Mouse (Mus musculus) heart, embryonic 16.5 days (tissue): ENCODE measurements around the gene Cebpz. TPM values are rescaled to one million over a fixed set of nuclear protein-coding genes. Genes with fewer than 3 reads are reported as not detected.
A peak's percentile ranks its signal among the peaks of the same experiment; 100 is the strongest.

Experiments
- ATAC-seq: fragments of 200-750 bp; cut with Nextera tagmentation; replicated peaks from 2 replicates; pipeline ENCODE4 v1.8.0; 2017; ENCODE audit warnings: moderate number of reproducible peaks; ENCODE audit not compliant: insufficient read depth, low FRiP score; ENCODE audit errors: extremely low read depth
- H3K27ac ChIP-seq: fragments of 300-500 bp; sonication (generic); 2 replicates; pipeline ENCODE4 v1.5.1; 2014; ENCODE audit warnings: mild to moderate bottlenecking, low read length, control low read depth, moderate library complexity
- H3K27me3 ChIP-seq: fragments of 300-500 bp; sonication (generic); 2 replicates; pipeline ENCODE4 v1.6.1; 2014; ENCODE audit warnings: low read length, mixed read lengths; ENCODE audit not compliant: control insufficient read depth, insufficient read depth
- H3K36me3 ChIP-seq: fragments of 300-500 bp; sonication (generic); 2 replicates; pipeline ENCODE4 v1.6.1; 2014; ENCODE audit not compliant: control insufficient read depth, insufficient read depth
- H3K4me1 ChIP-seq: fragments of 300-500 bp; sonication (generic); 2 replicates; pipeline ENCODE4 v1.6.1; 2014; ENCODE audit warnings: low read length, mixed read lengths; ENCODE audit not compliant: control insufficient read depth, insufficient read depth
- H3K4me2 ChIP-seq: fragments of 300-500 bp; sonication (generic); 2 replicates; pipeline ENCODE4 v1.6.1; 2014; ENCODE audit warnings: low read depth, mild to moderate bottlenecking, control low read depth, low read length
- H3K4me3 ChIP-seq: fragments of 300-500 bp; sonication (generic); 2 replicates; pipeline ENCODE4 v1.5.1; 2014; ENCODE audit warnings: mild to moderate bottlenecking, control low read depth, low read length
- H3K9ac ChIP-seq: fragments of 300-500 bp; sonication (generic); 2 replicates; pipeline ENCODE4 v1.6.1; 2014; ENCODE audit warnings: low read length, control low read depth
- H3K9me3 ChIP-seq: fragments of 300-500 bp; sonication (generic); replicated peaks from 2 replicates; pipeline ENCODE4 v1.6.1; 2016; ENCODE audit warnings: low read length; ENCODE audit not compliant: control insufficient read depth
- whole genome bisulfite sequencing: fragments of 180-500 bp; shearing (Covaris S2); extraction: QIAGEN DNeasy Blood & Tissue Kit; methylation state at CpG from one replicate; pipeline ENCODE4 v1.1.7; 2014; 5-methylcytosine and 5-hydroxymethylcytosine counted together
- polyA plus RNA-seq: library from polyadenylated mRNA; unstranded; fragments of >200 nt; fragmentation: Nextera tagmentation; extraction: Ambion mirVana; gene quantifications from 2 replicates; pipeline ENCODE4 v1.2.1, GENCODE M21; 2015

The Cebpz gene
- polyA plus RNA-seq, 1 experiment from 2014 or later: 29.8 TPM

DNA sequence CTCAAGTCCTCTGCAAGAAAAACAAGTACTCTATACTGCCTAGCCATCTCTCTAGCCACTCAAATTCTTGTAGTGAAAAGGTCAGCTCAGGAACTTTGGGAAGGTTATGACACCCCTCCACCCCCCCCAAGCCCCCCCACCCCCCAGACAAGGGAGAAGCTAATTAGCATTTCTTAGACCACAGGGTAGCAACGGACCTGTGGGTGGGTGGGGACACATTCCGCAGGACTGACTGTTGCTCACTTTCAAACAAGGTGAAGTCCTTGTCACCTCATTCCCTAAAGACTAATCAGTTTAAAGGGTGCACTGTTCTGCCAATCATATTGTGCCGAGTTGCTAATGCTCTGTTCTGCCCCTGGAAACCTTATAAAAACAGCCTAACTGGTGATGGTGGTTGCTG, 22.9 kb downstream of the Cebpz start:
- ATAC-seq: no peak
- Histone ChIP-seq H3K4me1 (peaks cover 8% of the 10 kb centered on the region), H3K9ac (no peak overlapping the region), H3K4me3 (no peak overlapping the region), H3K27ac (no peak overlapping the region), H3K27me3 (no peaks in the 10 kb centered on the region), H3K9me3 (no peaks in the 10 kb centered on the region), H3K4me2 (no peak overlapping the region), H3K36me3 (peaks cover 6% of the 10 kb centered on the region; the same call in 1 of the 2 replicates)
- WGBS: 81% methylated on average over 3 of the region's 3 CpGs

DNA sequence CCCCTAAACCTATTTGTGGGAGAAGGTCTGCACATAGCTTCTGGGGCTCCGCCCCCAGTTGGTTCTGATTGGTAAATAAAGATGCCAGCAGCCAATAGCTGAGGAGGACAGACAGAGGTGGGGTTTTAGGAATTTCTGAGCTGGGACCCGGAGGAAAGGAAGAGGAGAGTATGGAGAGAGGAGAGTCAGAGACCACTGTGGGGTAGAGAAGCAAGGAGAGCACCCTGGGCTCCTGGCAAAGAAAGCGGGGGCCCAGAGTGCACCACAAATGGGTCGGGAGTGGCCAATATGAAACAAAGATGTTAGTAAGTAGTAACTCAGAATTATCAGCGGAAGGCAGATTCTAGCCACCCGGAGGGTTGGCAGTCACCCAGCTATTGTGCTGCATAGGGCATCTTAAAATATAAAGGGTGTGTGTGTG, 24.0 kb downstream of the Cebpz start:
- no peak overlapping the region for H3K27ac ChIP-seq
- peak overlapping the region; percentile 53 for H3K4me3 ChIP-seq
- 23% methylated on average over 6 of the region's 6 CpGs for WGBS
- peaks cover 8% of the 10 kb centered on the region for H3K4me1 ChIP-seq
- ATAC-seq: peak; percentile 40; the same call in 1 of the 2 replicates
- H3K36me3 ChIP-seq: no peaks in the 10 kb centered on the region
- no peaks in the 10 kb centered on the region for H3K9me3 ChIP-seq
- H3K4me2 ChIP-seq: peak overlapping the region; percentile 61
- H3K9ac ChIP-seq: 0 out of 2 replicates have a peak overlapping the region, but pooled peaks have one; percentile 1
- no peaks in the 10 kb centered on the region for H3K27me3 ChIP-seq

- no peaks in the 10 kb centered on the region for H3K4me1 ChIP-seq
- H3K9ac ChIP-seq: no peak overlapping the region
- whole genome bisulfite sequencing: 73% methylated on average over 2 of the region's 2 CpGs
- H3K36me3 ChIP-seq: no peaks in the 10 kb centered on the region
- H3K9me3 ChIP-seq: no peaks in the 10 kb centered on the region
- ATAC-seq: no peak
- H3K27ac ChIP-seq: no peak overlapping the region
- no peaks in the 10 kb centered on the region for H3K27me3 ChIP-seq
- no peak overlapping the region for H3K4me3 ChIP-seq
- no peak overlapping the region for H3K4me2 ChIP-seq
These were observed 27.5 kb downstream of the Cebpz start for GRCm38 (mm10) chr17:78909374-78909773.

DNA sequence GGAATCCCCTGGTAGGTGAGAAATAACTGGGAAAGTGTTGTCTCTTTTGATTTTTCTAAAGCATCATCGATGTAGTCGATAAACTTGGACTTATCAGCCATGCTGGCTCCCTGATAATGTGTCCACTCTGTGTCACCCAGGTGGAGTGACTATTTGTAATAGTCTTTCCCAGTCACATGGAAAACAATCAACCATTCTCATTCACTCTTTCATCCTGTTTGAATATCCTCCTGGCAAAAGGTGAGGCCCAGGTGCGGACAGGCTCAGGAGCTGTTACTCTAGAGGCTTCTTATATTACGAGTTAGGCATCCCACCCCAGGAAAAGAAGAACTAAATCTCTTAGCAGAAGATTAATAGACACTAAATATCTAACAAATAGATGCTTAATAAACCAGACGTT, 30.0 kb downstream of the Cebpz start, which contains the start of gene Sult6b1:
Sult6b1 (minus strand) TSS at position 101 of the 400 bp plus-strand sequence.
- Histone ChIP-seq H3K27ac (no peak within 1 kb of the TSS), H3K4me2 (no peak within 1 kb of the TSS), H3K4me3 (no peak within 1 kb of the TSS), H3K9ac (no peak within 1 kb of the TSS), H3K27me3 (no peaks in the 10 kb centered on the region), H3K36me3 (no peaks in the 10 kb centered on the region), H3K4me1 (no peaks in the 10 kb centered on the region), H3K9me3 (no peaks in the 10 kb centered on the region)
- WGBS: 80% methylated on average over 5 of the region's 5 CpGs
- ATAC-seq: no peak

DNA sequence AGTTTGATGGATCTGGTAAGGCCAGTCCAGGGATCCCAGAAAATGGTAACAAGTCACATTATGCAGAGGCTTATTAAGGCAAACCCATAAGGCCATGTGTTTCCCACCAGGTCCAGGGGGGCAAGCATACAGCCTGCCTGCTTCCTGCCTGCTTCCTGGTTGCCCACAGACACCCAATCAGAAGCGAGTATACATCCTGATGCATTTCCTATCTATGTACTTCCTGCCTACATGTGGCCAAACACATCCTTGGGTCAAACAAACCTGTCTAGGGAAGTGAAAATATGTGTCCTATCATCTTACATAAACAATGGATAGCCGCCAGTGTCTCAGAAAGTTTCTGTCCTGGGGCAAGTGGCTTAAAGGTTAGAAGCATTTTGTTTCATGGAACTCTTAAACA, 33.7 kb downstream of the Cebpz start:
- no peak for ATAC-seq
- WGBS: 74% methylated on average over 2 of the region's 2 CpGs
- Histone ChIP-seq H3K9me3 (no peaks in the 10 kb centered on the region), H3K27ac (no peak overlapping the region), H3K27me3 (no peaks in the 10 kb centered on the region), H3K4me1 (no peaks in the 10 kb centered on the region), H3K9ac (no peak overlapping the region), H3K4me2 (no peak overlapping the region), H3K36me3 (no peaks in the 10 kb centered on the region), H3K4me3 (no peak overlapping the region)

- no peaks in the 10 kb centered on the region for H3K9me3 ChIP-seq
- no peak for ATAC-seq
- H3K4me2 ChIP-seq: peak overlapping the region; percentile 56
- H3K27me3 ChIP-seq: no peaks in the 10 kb centered on the region
- H3K27ac ChIP-seq: no peak overlapping the region
- H3K4me1 ChIP-seq: no peaks in the 10 kb centered on the region
- 0 out of 2 replicates have a peak overlapping the region, but pooled peaks have one; percentile 30 for H3K4me3 ChIP-seq
- no peaks in the 10 kb centered on the region for H3K36me3 ChIP-seq
- WGBS: 14% methylated on average over 8 of the region's 8 CpGs
- peak overlapping the region; percentile 6; the same call in 1 of the 2 replicates for H3K9ac ChIP-seq
These were observed 41.5 kb downstream of the Cebpz start for GRCm38 (mm10) chr17:78895394-78895793.

DNA sequence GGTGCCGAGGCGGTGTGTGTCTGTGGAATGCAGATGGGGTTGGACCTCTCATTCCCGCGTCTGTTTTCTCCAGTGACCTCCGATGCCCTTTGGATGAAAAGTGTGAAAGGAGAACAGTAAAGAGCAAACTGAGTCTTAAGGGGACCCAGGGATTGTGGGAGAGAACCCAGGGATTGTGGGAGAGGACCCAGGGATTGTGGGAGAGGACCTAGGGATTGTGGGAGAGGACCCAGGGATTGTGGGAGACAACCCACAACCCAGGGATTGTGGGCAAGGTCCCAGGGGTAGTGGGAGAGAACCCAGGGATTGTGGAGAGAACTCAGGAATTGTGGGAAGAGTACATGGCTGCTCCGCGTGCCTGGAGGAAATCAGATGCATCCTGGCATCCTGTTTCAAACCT, 41.9 kb downstream of the Cebpz start:
- no peaks in the 10 kb centered on the region for H3K4me1 ChIP-seq
- H3K27ac ChIP-seq: no peak overlapping the region
- H3K4me2 ChIP-seq: no peak overlapping the region
- no peaks in the 10 kb centered on the region for H3K36me3 ChIP-seq
- no peak overlapping the region for H3K9ac ChIP-seq
- H3K4me3 ChIP-seq: no peak overlapping the region
- H3K27me3 ChIP-seq: no peaks in the 10 kb centered on the region
- no peaks in the 10 kb centered on the region for H3K9me3 ChIP-seq
- ATAC-seq: no peak
- 71% methylated on average over 7 of the region's 7 CpGs for WGBS

- Histone ChIP-seq H3K4me1 (no peaks in the 10 kb centered on the region), H3K27ac (no peak overlapping the region), H3K4me2 (no peak overlapping the region), H3K9me3 (no peaks in the 10 kb centered on the region), H3K27me3 (no peaks in the 10 kb centered on the region), H3K36me3 (no peaks in the 10 kb centered on the region), H3K4me3 (no peak overlapping the region), H3K9ac (no peak overlapping the region)
- 73% methylated on average over 9 of the region's 9 CpGs for WGBS
- no peak for ATAC-seq
These were observed 45.8 kb downstream of the Cebpz start for GRCm38 (mm10) chr17:78891020-78891419.

DNA sequence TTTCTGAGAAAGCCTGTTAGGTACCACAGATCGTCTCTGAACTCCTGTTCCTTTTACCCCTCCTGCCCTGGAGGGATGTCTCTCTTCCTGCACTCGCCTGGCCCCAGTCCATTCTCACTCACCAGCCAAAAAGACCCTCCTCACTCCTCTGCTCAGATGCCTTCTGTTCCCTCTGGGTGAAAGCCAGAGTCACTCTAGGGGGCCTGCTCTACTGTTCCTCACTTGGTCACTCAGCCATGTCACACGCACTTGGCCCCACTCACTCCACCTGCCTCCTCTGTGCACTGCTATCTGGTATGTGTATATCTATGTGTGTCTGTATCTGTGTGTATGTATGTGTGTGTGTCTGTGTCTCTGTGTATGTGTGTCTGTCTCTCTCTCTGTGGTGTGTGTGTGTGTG, 47.7 kb downstream of the Cebpz start:
- ATAC-seq: no peak
- no peak overlapping the region for H3K4me2 ChIP-seq
- no peak overlapping the region for H3K9ac ChIP-seq
- H3K4me1 ChIP-seq: no peaks in the 10 kb centered on the region
- no peak overlapping the region for H3K27ac ChIP-seq
- H3K9me3 ChIP-seq: peaks cover 2% of the 10 kb centered on the region; the same call in 1 of the 2 replicates
- 47% methylated on average over 3 of the region's 3 CpGs for WGBS
- no peaks in the 10 kb centered on the region for H3K27me3 ChIP-seq
- no peak overlapping the region for H3K4me3 ChIP-seq
- no peaks in the 10 kb centered on the region for H3K36me3 ChIP-seq
